Mouse (Mus musculus) G1E (cell line): ENCODE results near the gene Pop7. TPM values are rescaled to one million over a fixed set of nuclear protein-coding genes. Genes with fewer than 3 reads are reported as not detected.
A peak's percentile ranks its signal among the peaks of the same experiment; 100 is the strongest.

ENCODE experiments used
- ATAC-seq: 2 replicates; pipeline ENCODE4 v1.8.0; 2016; ENCODE audit warnings: mild to moderate bottlenecking; ENCODE audit not compliant: insufficient number of reproducible peaks, poor library complexity, low FRiP score, severe bottlenecking; ENCODE audit errors: extremely low read depth
- DNase-seq: peaks from one replicate; pipeline ENCODE4 v3.0.0; 2012; ENCODE audit warnings: low spot score
- H3K27me3 ChIP-seq: 2 replicates; pipeline ENCODE4 v1.6.1; 2012; ENCODE audit warnings: mild to moderate bottlenecking, low read length, inconsistent platforms; ENCODE audit not compliant: insufficient read depth
- H3K36me3 ChIP-seq: replicated peaks from 2 replicates; pipeline ENCODE3; 2012; ENCODE audit warnings: mild to moderate bottlenecking, inconsistent platforms
- H3K4me1 ChIP-seq: 2 replicates; pipeline ENCODE4 v1.6.1; 2012; ENCODE audit warnings: low read depth, low read length, inconsistent platforms, mixed read lengths; ENCODE audit not compliant: insufficient read depth
- H3K4me3 ChIP-seq: 2 replicates; pipeline ENCODE4 v1.5.1; 2012; ENCODE audit warnings: low read depth, mild to moderate bottlenecking, inconsistent platforms, low read length, moderate library complexity, mixed read lengths
- H3K9me3 ChIP-seq: replicated peaks from 2 replicates; pipeline ENCODE4 v1.6.1; 2012; ENCODE audit warnings: inconsistent platforms
- CTCF ChIP-seq: IDR thresholded peaks from 2 replicates; pipeline ENCODE4 v1.5.1; 2012; ENCODE audit warnings: low read depth, low read length, inconsistent platforms, mixed read lengths
- GATA1 ChIP-seq: IDR thresholded peaks from 2 replicates; pipeline ENCODE4 v1.6.1; 2012; ENCODE audit warnings: borderline replicate concordance, low read length, inconsistent platforms, mixed read lengths
- GATA2 ChIP-seq: IDR thresholded peaks from 2 replicates; pipeline ENCODE4 v1.6.1; 2012; ENCODE audit warnings: low read depth, low read length, inconsistent platforms, borderline replicate concordance
- POLR2AphosphoS5 ChIP-seq: IDR thresholded peaks from 2 replicates; pipeline ENCODE4 v1.6.1; 2012; ENCODE audit warnings: low read depth, low read length, inconsistent platforms; ENCODE audit not compliant: insufficient replicate concordance
- TAL1 ChIP-seq: conservative IDR thresholded peaks from 2 replicates; pipeline ENCODE4 v1.6.1; 2012; ENCODE audit warnings: low read depth, low read length, inconsistent platforms, mixed read lengths
- polyA plus RNA-seq: library from polyadenylated mRNA; stranded (reverse); fragments of >175 nt; gene quantifications from 2 replicates; pipeline ENCODE4 v1.2.3, GENCODE M21; 2012
- total RNA-seq, 2 experiments: library from RNA; stranded (forward) in 1 of 2; stranded (reverse) in 1 of 2; fragments of 200-1000 nt in 1 of 2; fragments of >200 nt in 1 of 2; fragmentation: Nextera tagmentation in 1 of 2; gene quantifications; 2 replicates each; pipeline ENCODE4 v1.2.3; 2014 to 2017

The Pop7 gene
- total and polyA plus RNA-seq, 3 experiments, result 9.0 to 55.7 (median 29.3) TPM

DNA sequence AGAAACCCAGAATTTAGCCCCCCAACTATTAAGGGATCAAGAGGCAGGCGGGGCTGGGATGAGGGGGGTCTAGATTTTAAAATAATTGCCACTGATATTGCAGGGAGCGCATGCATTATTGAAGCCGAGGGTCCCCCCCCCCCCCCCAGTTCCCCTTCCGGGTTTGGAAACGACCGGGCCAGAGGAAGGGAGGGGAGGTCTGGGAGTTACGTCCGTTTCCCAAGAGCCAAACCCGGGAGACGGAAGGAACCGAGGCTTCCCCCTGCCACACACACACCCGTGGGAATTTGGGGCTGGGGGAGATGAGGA, 30.4 kb upstream of the Pop7 start:
- Histone ChIP-seq H3K36me3 (peaks cover 37% of the 10 kb centered on the region), H3K9me3 (no peaks in the 10 kb centered on the region), H3K27me3 (peaks cover 15% of the 10 kb centered on the region; the same call in 1 of the 2 replicates), H3K4me1 (peaks cover 78% of the 10 kb centered on the region), H3K4me3 (peak overlapping the region; percentile 77)
- no peak for TF ChIP-seq GATA2
- no peak for TF ChIP-seq POLR2AphosphoS5
- no peak for TF ChIP-seq GATA1
- no peak for TF ChIP-seq CTCF
- TF ChIP-seq TAL1, result no peak
- no peak for ATAC-seq
- peak; percentile 72 for DNase-seq

DNA sequence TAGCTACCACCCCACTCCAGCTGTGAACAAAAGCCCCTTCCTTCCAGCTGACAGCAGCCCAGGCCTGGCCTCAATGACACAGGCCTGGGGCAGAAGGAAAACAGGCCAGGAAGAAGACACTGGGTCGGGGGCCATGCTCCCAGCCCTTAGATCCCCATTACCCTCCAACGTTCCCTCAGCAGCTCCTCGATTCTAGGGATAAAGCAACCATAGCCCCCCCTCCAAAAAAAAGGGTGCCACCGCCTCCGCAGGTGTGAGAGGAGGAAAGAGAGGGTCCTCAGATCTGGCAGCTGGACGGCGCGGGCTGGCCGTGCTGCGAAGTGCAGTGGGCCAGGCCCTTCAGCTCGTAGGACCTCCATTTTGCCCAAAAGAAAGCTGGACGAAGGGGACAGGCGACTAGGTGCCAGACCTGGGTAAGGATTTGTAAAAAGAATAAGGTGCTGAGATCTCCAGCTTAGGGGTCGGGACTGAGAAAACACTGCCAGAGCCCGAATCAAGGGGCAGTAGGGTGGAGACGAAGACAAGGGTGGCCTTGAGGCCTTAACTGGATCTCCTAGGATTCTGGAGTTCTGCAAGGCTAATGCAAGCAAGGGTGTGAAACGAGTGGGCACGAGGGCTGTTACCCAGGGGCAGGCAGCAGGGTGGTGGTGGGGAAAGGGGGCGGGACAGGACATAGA, 30.0 kb upstream of the Pop7 start:
- Histone ChIP-seq H3K4me3 (peak overlapping the region; percentile 77), H3K4me1 (peaks cover 78% of the 10 kb centered on the region), H3K36me3 (peaks cover 42% of the 10 kb centered on the region), H3K27me3 (peaks cover 13% of the 10 kb centered on the region; the same call in 1 of the 2 replicates), H3K9me3 (no peaks in the 10 kb centered on the region)
- no peak for DNase-seq
- TF ChIP-seq GATA2, result no peak
- no peak for TF ChIP-seq POLR2AphosphoS5
- no peak for TF ChIP-seq GATA1
- TF ChIP-seq TAL1, result no peak
- TF ChIP-seq CTCF, result no peak
- no peak for ATAC-seq

GRCm38 (mm10) chr5:137531414-137532130, 29.3 kb upstream of the Pop7 start:
- peaks cover 82% of the 10 kb centered on the region for H3K4me1 ChIP-seq
- no peak for TF ChIP-seq CTCF
- no peak for TF ChIP-seq POLR2AphosphoS5
- TF ChIP-seq GATA1, result no peak
- no peak for TF ChIP-seq GATA2
- no peak for TF ChIP-seq TAL1
- H3K36me3 ChIP-seq, result peaks cover 49% of the 10 kb centered on the region
- ATAC-seq (no peak), DNase-seq (peak; percentile 76)
- H3K4me3 ChIP-seq, result peak overlapping the region; percentile 77
- H3K27me3 ChIP-seq, result peaks cover 7% of the 10 kb centered on the region; the same call in 1 of the 2 replicates
- no peaks in the 10 kb centered on the region for H3K9me3 ChIP-seq

DNA sequence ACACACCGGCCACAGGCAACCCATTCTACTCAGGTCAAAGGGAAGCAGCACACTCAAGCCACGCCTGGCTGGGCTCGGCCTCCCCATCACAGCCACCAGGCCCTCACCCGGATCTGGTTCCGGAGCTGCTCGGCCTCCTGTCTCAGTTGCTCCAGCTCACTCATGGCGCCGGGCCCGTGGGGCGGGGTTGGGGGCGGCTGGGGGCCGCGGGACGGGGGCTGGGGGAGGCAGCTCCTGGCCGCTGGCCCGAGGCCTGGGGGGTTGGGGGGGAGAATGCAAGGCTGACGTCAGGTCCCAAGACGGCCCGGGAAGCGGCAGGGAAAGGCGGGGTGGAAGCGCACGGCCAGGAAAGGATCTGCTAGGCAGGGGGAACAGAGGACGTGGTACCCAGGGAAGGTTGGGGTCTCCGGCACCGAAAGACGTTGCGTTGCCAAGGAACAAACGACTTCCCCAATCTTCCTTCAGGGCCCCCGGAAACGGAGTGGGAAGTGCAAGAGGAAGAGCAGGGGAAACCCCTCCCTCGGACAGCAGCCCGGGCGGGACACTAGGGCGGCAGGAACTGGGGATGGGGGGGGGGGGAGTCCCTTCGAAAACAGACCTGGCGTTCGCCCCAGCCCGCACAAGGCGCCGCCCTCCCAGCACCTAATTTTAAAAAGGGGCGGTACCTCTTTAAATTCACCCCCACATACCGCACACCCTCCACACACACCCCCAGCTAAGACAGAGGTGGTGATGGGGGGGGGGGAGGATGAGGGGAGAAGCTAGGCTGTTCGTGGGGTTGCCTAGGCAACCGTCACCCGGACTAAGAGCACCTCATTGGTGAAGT, 28.5 kb upstream of the Pop7 start:
- Histone ChIP-seq H3K36me3 (peaks cover 56% of the 10 kb centered on the region), H3K4me3 (peak overlapping the region; percentile 77), H3K4me1 (peaks cover 83% of the 10 kb centered on the region), H3K9me3 (no peaks in the 10 kb centered on the region), H3K27me3 (no peaks in the 10 kb centered on the region)
- TF ChIP-seq GATA2, result no peak
- no peak for TF ChIP-seq TAL1
- no peak for TF ChIP-seq CTCF
- ATAC-seq, result no peak
- DNase-seq, result peak; percentile 70

DNA sequence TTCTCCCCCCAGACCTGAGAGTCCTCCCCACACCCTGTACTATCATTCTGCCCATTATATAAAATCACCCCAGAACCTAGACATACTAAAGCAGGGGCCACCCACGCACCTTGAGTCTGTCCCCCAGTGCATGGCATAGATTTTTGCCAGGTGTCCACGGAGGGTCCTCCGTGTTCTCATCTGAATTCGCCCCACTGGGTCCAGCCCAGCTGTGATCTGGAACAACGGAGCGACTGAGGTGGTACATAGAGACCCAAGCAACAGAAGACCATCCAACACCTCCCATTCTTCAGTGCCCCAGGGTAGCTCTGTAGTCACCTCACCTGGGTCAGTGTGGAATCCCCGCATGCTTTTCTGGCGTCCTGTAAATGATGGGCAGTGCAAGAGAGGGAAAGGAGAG, 27.8 kb upstream of the Pop7 start:
- no peaks in the 10 kb centered on the region for H3K9me3 ChIP-seq
- no peak for DNase-seq

More for the DNA sequence above, 27.8 kb upstream of the Pop7 start:
- Histone ChIP-seq H3K4me1 (peaks cover 83% of the 10 kb centered on the region), H3K4me3 (peak overlapping the region; percentile 77), H3K36me3 (peaks cover 63% of the 10 kb centered on the region), H3K27me3 (no peaks in the 10 kb centered on the region)
- no peak for ATAC-seq
- TF ChIP-seq GATA2 (no peak), POLR2AphosphoS5 (no peak), TAL1 (no peak), CTCF (no peak), GATA1 (no peak)
